Mouse (Mus musculus): Measurements from ENCODE around the gene Hist4h4. TPM values are rescaled to one million over a fixed set of nuclear protein-coding genes. Genes with fewer than 3 reads are reported as not detected.
"Not testable (repeated sequence)": the region's sequence is repeated elsewhere in the genome, so short reads cannot be mapped to it uniquely, and the experiment has no call there.

The Hist4h4 gene
- total RNA-seq, 2 experiments from 2014 or later = 4.2 to 4.5 TPM

- peak; percentile 52 for DNase-seq
- Histone ChIP-seq H3K4me3 (peak overlapping the region; percentile 93), H3K27ac (peak overlapping the region; percentile 90)
- TF ChIP-seq CTCF (IDR thresholded peaks at IDR 0.05) = no peak
- intact Hi-C loops (cut with DNase I) = loop anchor here (10.0 kb wide), 1 partner anchor 264 kb away; no protein-coding TSS in a partner anchor
These were observed 4.9 kb upstream of the Hist4h4 start for GRCm38 (mm10) chr6:136809077-136809476.

- no peak for DNase-seq
- intact Hi-C loops (cut with DNase I) = loop anchor here (10.0 kb wide), 1 partner anchor 264 kb away; no protein-coding TSS in a partner anchor
- peak overlapping the region; percentile 93 for H3K4me3 ChIP-seq
- peak overlapping the region; percentile 90 for H3K27ac ChIP-seq
- no peak for TF ChIP-seq CTCF (IDR thresholded peaks at IDR 0.05)
These were observed 4.4 kb upstream of the Hist4h4 start for GRCm38 (mm10) chr6:136808631-136809046.

- Histone ChIP-seq H3K27ac (peak within 1 kb of the TSS; percentile 90), H3K4me3 (peak within 1 kb of the TSS; percentile 93)
- intact Hi-C loops (cut with DNase I) = loop anchor here (10.0 kb wide), 1 partner anchor 263 kb away; no protein-coding TSS in a partner anchor
- TF ChIP-seq CTCF (IDR thresholded peaks at IDR 0.05) = no peak
- DNase-seq = peak; percentile 99
These were observed 3.8 kb upstream of the Hist4h4 start, which contains the start of gene H2afj for GRCm38 (mm10) chr6:136808014-136808417. TSS of gene H2afj (plus strand) at chr6:136808244.

GRCm38 (mm10) chr6:136807395-136808013 is 3.3 kb upstream of the Hist4h4 start:
- Histone ChIP-seq H3K4me3 (peak overlapping the region; percentile 93), H3K27ac (peak overlapping the region; percentile 90)
- intact Hi-C loops (cut with DNase I) = loop anchor here (10.0 kb wide), 1 partner anchor 263 kb away; no protein-coding TSS in a partner anchor
- no peak for DNase-seq
- TF ChIP-seq CTCF (IDR thresholded peaks at IDR 0.05) = no peak

- Histone ChIP-seq H3K4me3 (no peak overlapping the region), H3K27ac (no peak overlapping the region)
- no peak for TF ChIP-seq CTCF (IDR thresholded peaks at IDR 0.05)
- DNase-seq = no peak
- intact Hi-C loops (cut with DNase I) = loop anchor here (10.0 kb wide), 1 partner anchor 262 kb away; no protein-coding TSS in a partner anchor
These were observed 2.6 kb upstream of the Hist4h4 start for GRCm38 (mm10) chr6:136806819-136807218.

- Histone ChIP-seq H3K27ac (peak overlapping the region; percentile 98), H3K4me3 (no peak overlapping the region)
- no peak for DNase-seq
- TF ChIP-seq CTCF (IDR thresholded peaks at IDR 0.05) = no peak
- intact Hi-C loops (cut with DNase I) = loop anchor here (10.0 kb wide), 1 partner anchor 261 kb away; no protein-coding TSS in a partner anchor
These were observed 1.2 kb upstream of the Hist4h4 start for GRCm38 (mm10) chr6:136805409-136805775.

GRCm38 (mm10) chr6:136804705-136805408 is 642 bp upstream of the Hist4h4 start:
- DNase-seq = no peak
- TF ChIP-seq CTCF (IDR thresholded peaks at IDR 0.05) = no peak
- intact Hi-C loops (cut with DNase I) = loop anchor here (1.0 to 10.0 kb wide), 2 partner anchors 22 to 260 kb away; partner anchors contain the start of gene BC049715
- peak overlapping the region; percentile 74 for H3K4me3 ChIP-seq
- H3K27ac ChIP-seq = peak overlapping the region; percentile 98

GRCm38 (mm10) chr6:136803093-136803738 is 999 bp downstream of the Hist4h4 start:
- Histone ChIP-seq H3K27ac (peak overlapping the region; percentile 98), H3K4me3 (peak overlapping the region; percentile 74)
- intact Hi-C loops (cut with DNase I) = loop anchor here (10.0 kb wide), 1 partner anchor 258 kb away; no protein-coding TSS in a partner anchor
- DNase-seq = no peak
- TF ChIP-seq CTCF (IDR thresholded peaks at IDR 0.05) = no peak

GRCm38 (mm10) chr6:136801274-136801673 is 2.9 kb downstream of the Hist4h4 start:
- TF ChIP-seq CTCF (IDR thresholded peaks at IDR 0.05) = no peak
- intact Hi-C loops (cut with DNase I) = loop anchor here (10.0 kb wide), 1 partner anchor 256 kb away; no protein-coding TSS in a partner anchor
- Histone ChIP-seq H3K27ac (no peak overlapping the region), H3K4me3 (no peak overlapping the region)
- no peak for DNase-seq

- intact Hi-C loops (cut with DNase I) = loop anchor here (10.0 kb wide), 1 partner anchor 256 kb away; no protein-coding TSS in a partner anchor
- no peak for DNase-seq
- no peak overlapping the region for H3K4me3 ChIP-seq
- H3K27ac ChIP-seq = no peak overlapping the region
- TF ChIP-seq CTCF (IDR thresholded peaks at IDR 0.05) = no peak
These were observed 3.5 kb downstream of the Hist4h4 start for GRCm38 (mm10) chr6:136800710-136801109.

GRCm38 (mm10) chr6:136797874-136798693 is 6.1 kb downstream of the Hist4h4 start:
- H3K27ac ChIP-seq; DNase-seq; H3K4me3 ChIP-seq; intact Hi-C loops (cut with DNase I): not testable (repeated sequence)

- Histone ChIP-seq H3K4me3 (no peak overlapping the region), H3K27ac (no peak overlapping the region)
- no peak for DNase-seq
- intact Hi-C loops (cut with DNase I) = no loop called here
- no peak for TF ChIP-seq CTCF (IDR thresholded peaks at IDR 0.05)
These were observed 8.4 kb downstream of the Hist4h4 start for GRCm38 (mm10) chr6:136795850-136796249.

Measured in gastrocnemius, adult 2 months (tissue).